Mouse (Mus musculus): ENCODE results near the gene Ccser1. TPM values are rescaled to one million over a fixed set of nuclear protein-coding genes. Genes with fewer than 3 reads are reported as not detected.

The Ccser1 gene
- polyA plus RNA-seq, 1 experiment from 2014 or later = 16.2 TPM

DNA sequence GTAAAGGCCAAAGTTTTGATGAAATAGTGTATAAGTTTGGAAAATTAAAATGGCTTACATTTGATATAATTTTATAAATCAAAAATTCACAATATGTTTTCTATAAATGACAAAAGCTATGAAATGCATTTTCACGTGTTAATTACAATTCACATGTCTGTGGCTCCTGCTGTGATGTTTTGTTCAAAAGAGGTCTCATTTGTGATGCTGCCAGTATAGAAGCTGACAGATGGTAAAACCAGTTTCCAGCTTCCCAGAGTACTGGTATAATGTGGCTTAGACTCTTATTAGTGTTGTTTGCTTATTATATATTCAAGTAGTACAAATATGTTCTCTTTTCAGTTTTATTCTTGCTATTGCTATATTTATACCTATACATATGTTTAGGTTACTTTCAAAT lies 4.0 kb upstream of the Ccser1 start:
- H3K9ac ChIP-seq (ENCODE audit: low read depth, low read length) = no peak overlapping the region
- no peaks in the 10 kb centered on the region for H3K36me3 ChIP-seq (ENCODE audit: control insufficient read depth, insufficient read depth, low read length)
- H3K9me3 ChIP-seq (ENCODE audit: control insufficient read depth, low read length) = no peaks in the 10 kb centered on the region
- H3K27me3 ChIP-seq (ENCODE audit: control insufficient read depth, insufficient read depth, low read length) = peaks cover 13% of the 10 kb centered on the region
- no peak overlapping the region for H3K27ac ChIP-seq (ENCODE audit: low read depth, low read length)
- no peak overlapping the region for H3K4me2 ChIP-seq (replicated peaks; ENCODE audit: low read depth, low read length)
- WGBS = 89% methylated on average over 1 of the region's 1 CpGs
- no peaks in the 10 kb centered on the region for H3K4me1 ChIP-seq (ENCODE audit: control insufficient read depth, insufficient read depth, low read length)
- no peak for ATAC-seq (ENCODE audit: low FRiP score, low TSS enrichment)
- no peak overlapping the region for H3K4me3 ChIP-seq (ENCODE audit: low read length)

DNA sequence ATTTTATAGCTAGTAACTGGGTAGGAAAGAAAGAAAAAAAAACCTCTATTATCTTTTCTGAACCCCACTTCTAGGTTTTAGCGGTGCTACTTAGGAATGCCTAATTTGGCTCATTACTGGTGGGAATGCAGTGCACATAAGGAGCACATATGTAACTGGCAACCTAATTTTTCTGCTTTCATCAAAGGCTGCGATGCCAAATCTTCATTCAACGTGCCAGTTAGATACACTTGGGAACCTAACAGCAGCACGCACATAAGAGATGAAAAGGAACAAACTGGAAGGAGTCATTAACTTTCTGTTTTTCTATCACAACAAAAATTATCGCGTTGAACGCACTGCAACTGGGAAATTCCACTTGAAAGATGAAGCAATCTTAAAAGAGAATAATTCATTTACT lies 2.6 kb upstream of the Ccser1 start:
- Histone ChIP-seq H3K4me2 (replicated peaks; ENCODE audit: low read depth, low read length) (no peak overlapping the region), H3K27me3 (ENCODE audit: control insufficient read depth, insufficient read depth, low read length) (peaks cover 13% of the 10 kb centered on the region), H3K36me3 (ENCODE audit: control insufficient read depth, insufficient read depth, low read length) (no peaks in the 10 kb centered on the region), H3K27ac (ENCODE audit: low read depth, low read length) (no peak overlapping the region), H3K9me3 (ENCODE audit: control insufficient read depth, low read length) (no peaks in the 10 kb centered on the region), H3K9ac (ENCODE audit: low read depth, low read length) (no peak overlapping the region), H3K4me3 (ENCODE audit: low read length) (no peak overlapping the region), H3K4me1 (ENCODE audit: control insufficient read depth, insufficient read depth, low read length) (no peaks in the 10 kb centered on the region)
- no peak for ATAC-seq (ENCODE audit: low FRiP score, low TSS enrichment)
- WGBS = 85% methylated on average over 7 of the region's 7 CpGs

GRCm38 (mm10) chr6:61179641-61179948 lies 529 bp upstream of the Ccser1 start:
- Histone ChIP-seq H3K36me3 (ENCODE audit: control insufficient read depth, insufficient read depth, low read length) (no peaks in the 10 kb centered on the region), H3K4me3 (ENCODE audit: low read length) (peak overlapping the region; percentile 75), H3K4me1 (ENCODE audit: control insufficient read depth, insufficient read depth, low read length) (no peaks in the 10 kb centered on the region), H3K9ac (ENCODE audit: low read depth, low read length) (peak overlapping the region; percentile 69; the same call in 1 of the 2 replicates), H3K27me3 (ENCODE audit: control insufficient read depth, insufficient read depth, low read length) (peaks cover 13% of the 10 kb centered on the region), H3K4me2 (replicated peaks; ENCODE audit: low read depth, low read length) (peak overlapping the region; percentile 99), H3K27ac (ENCODE audit: low read depth, low read length) (no peak overlapping the region), H3K9me3 (ENCODE audit: control insufficient read depth, low read length) (no peaks in the 10 kb centered on the region)
- ATAC-seq (ENCODE audit: low FRiP score, low TSS enrichment) = peak; percentile 69
- 5% methylated on average over 5 of the region's 5 CpGs for WGBS

DNA sequence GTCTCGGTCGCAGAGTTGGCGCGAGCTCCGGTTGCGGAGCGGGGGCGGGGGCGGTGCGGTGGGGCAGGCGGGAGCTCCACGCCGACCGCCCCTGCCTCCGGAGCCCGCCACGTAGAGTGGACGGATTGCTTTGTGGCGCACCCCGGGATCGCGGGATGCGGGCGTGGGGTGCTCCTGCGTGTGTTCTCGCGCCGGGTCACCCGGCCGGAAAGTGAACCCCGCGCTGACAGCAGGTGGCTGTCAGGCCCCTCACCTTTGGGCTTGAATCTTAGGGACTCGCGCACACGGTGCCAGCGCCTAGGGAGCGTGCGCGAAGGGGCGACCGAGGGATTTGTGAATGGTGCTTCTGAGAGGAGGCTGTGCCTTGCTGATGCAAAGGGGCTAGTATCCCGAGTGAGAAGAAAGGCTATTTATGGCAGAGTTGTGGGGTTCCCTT lies 650 bp downstream of the Ccser1 start:
- Histone ChIP-seq H3K4me2 (replicated peaks; ENCODE audit: low read depth, low read length) (peak overlapping the region; percentile 99), H3K9ac (ENCODE audit: low read depth, low read length) (peak overlapping the region; percentile 69), H3K27ac (ENCODE audit: low read depth, low read length) (peak overlapping the region; percentile 32; the same call in 1 of the 2 replicates), H3K27me3 (ENCODE audit: control insufficient read depth, insufficient read depth, low read length) (peaks cover 13% of the 10 kb centered on the region), H3K4me3 (ENCODE audit: low read length) (peak overlapping the region; percentile 75), H3K4me1 (ENCODE audit: control insufficient read depth, insufficient read depth, low read length) (no peaks in the 10 kb centered on the region), H3K9me3 (ENCODE audit: control insufficient read depth, low read length) (no peaks in the 10 kb centered on the region), H3K36me3 (ENCODE audit: control insufficient read depth, insufficient read depth, low read length) (no peaks in the 10 kb centered on the region)
- ATAC-seq (ENCODE audit: low FRiP score, low TSS enrichment) = peak; percentile 50
- under 1% methylated on average over 31 of the region's 42 CpGs for WGBS

DNA sequence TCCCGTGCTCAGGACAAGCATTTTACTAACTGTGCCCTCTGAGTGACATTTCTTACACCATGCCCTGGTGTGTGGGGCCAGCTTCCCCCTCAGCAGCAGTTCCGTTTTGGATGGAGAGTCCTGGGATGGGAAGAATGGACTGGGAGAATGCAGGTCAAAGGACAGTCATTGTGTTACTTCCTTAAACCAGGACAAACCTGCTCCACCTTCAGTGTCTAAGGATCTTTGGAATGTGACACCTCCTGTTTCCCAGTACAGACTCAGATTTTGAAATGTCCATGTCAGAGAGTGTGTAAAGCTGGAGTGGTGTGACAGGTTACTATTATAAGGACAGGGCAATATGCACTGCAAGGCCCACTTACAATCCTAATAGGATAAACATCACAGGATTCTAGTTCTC lies 8.9 kb downstream of the Ccser1 start:
- Histone ChIP-seq H3K4me1 (ENCODE audit: control insufficient read depth, insufficient read depth, low read length) (no peaks in the 10 kb centered on the region), H3K27me3 (ENCODE audit: control insufficient read depth, insufficient read depth, low read length) (no peaks in the 10 kb centered on the region), H3K27ac (ENCODE audit: low read depth, low read length) (no peak overlapping the region), H3K9me3 (ENCODE audit: control insufficient read depth, low read length) (no peaks in the 10 kb centered on the region), H3K36me3 (ENCODE audit: control insufficient read depth, insufficient read depth, low read length) (no peaks in the 10 kb centered on the region), H3K4me2 (replicated peaks; ENCODE audit: low read depth, low read length) (no peak overlapping the region), H3K9ac (ENCODE audit: low read depth, low read length) (no peak overlapping the region), H3K4me3 (ENCODE audit: low read length) (no peak overlapping the region)
- 53% methylated on average over 2 of the region's 2 CpGs for WGBS
- no peak for ATAC-seq (ENCODE audit: low FRiP score, low TSS enrichment)

- H3K36me3 ChIP-seq (ENCODE audit: control insufficient read depth, insufficient read depth, low read length) = no peaks in the 10 kb centered on the region
- H3K4me3 ChIP-seq (ENCODE audit: low read length) = no peak overlapping the region
- no peak overlapping the region for H3K27ac ChIP-seq (ENCODE audit: low read depth, low read length)
- no peaks in the 10 kb centered on the region for H3K9me3 ChIP-seq (ENCODE audit: control insufficient read depth, low read length)
- H3K27me3 ChIP-seq (ENCODE audit: control insufficient read depth, insufficient read depth, low read length) = no peaks in the 10 kb centered on the region
- no peak overlapping the region for H3K4me2 ChIP-seq (replicated peaks; ENCODE audit: low read depth, low read length)
- no peak for ATAC-seq (ENCODE audit: low FRiP score, low TSS enrichment)
- 66% methylated on average over 13 of the region's 13 CpGs for WGBS
- H3K4me1 ChIP-seq (ENCODE audit: control insufficient read depth, insufficient read depth, low read length) = no peaks in the 10 kb centered on the region
- no peak overlapping the region for H3K9ac ChIP-seq (ENCODE audit: low read depth, low read length)
Measured at GRCm38 (mm10) chr6:61191597-61192386, 11.7 kb downstream of the Ccser1 start.

- no peak overlapping the region for H3K4me3 ChIP-seq (ENCODE audit: low read length)
- no peaks in the 10 kb centered on the region for H3K27me3 ChIP-seq (ENCODE audit: control insufficient read depth, insufficient read depth, low read length)
- H3K27ac ChIP-seq (ENCODE audit: low read depth, low read length) = no peak overlapping the region
- H3K9me3 ChIP-seq (ENCODE audit: control insufficient read depth, low read length) = no peaks in the 10 kb centered on the region
- no peak overlapping the region for H3K4me2 ChIP-seq (replicated peaks; ENCODE audit: low read depth, low read length)
- H3K9ac ChIP-seq (ENCODE audit: low read depth, low read length) = no peak overlapping the region
- H3K36me3 ChIP-seq (ENCODE audit: control insufficient read depth, insufficient read depth, low read length) = no peaks in the 10 kb centered on the region
- WGBS = 27% methylated on average over 1 of the region's 1 CpGs
- ATAC-seq (ENCODE audit: low FRiP score, low TSS enrichment) = peak; percentile 73; the same call in 1 of the 2 replicates
- H3K4me1 ChIP-seq (ENCODE audit: control insufficient read depth, insufficient read depth, low read length) = no peaks in the 10 kb centered on the region
Measured at GRCm38 (mm10) chr6:61203344-61203743, 23.2 kb downstream of the Ccser1 start.

DNA sequence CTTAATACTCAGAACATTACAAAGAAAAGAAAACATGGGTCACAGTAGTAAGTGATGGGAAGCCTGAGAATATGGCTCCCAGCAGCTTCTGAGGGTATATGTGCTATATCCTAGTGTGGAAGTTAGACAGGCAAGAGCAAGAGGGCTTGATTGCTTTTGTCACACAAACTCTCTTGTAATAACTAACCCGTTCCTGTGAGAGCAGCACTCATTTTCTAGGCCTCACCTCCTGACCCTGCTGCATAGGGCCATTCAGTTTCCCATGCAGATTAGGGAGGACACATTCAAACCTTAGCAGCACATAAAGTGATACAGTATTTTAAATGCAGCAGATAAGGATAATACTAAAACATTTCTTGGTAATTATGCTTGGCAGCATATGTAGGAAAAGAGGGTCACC lies 25.9 kb downstream of the Ccser1 start:
- H3K36me3 ChIP-seq (ENCODE audit: control insufficient read depth, insufficient read depth, low read length) = no peaks in the 10 kb centered on the region
- WGBS = 14% methylated on average over 1 of the region's 1 CpGs
- H3K4me3 ChIP-seq (ENCODE audit: low read length) = no peak overlapping the region
- H3K4me2 ChIP-seq (replicated peaks; ENCODE audit: low read depth, low read length) = no peak overlapping the region
- no peak overlapping the region for H3K9ac ChIP-seq (ENCODE audit: low read depth, low read length)
- peaks cover 7% of the 10 kb centered on the region; the same call in 1 of the 2 replicates for H3K4me1 ChIP-seq (ENCODE audit: control insufficient read depth, insufficient read depth, low read length)
- H3K27me3 ChIP-seq (ENCODE audit: control insufficient read depth, insufficient read depth, low read length) = no peaks in the 10 kb centered on the region
- no peaks in the 10 kb centered on the region for H3K9me3 ChIP-seq (ENCODE audit: control insufficient read depth, low read length)
- H3K27ac ChIP-seq (ENCODE audit: low read depth, low read length) = no peak overlapping the region
- no peak for ATAC-seq (ENCODE audit: low FRiP score, low TSS enrichment)

DNA sequence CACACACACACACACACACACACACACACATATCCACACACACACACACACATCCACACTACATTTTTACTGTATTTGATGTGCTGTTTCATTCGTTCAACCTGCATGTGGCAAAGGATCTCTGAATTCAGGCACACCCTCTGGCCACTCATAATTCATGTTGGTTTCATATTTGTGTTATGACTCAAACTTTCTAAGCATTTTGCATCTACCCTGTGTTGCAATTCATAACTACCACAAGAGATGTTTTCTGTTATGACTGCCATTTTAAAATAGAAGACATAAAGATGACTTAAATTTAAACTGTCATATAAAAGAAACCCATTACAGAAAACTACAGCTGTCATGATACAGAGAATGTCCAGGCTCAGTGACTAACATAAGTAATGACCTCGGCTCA lies 26.5 kb downstream of the Ccser1 start:
- H3K9ac ChIP-seq (ENCODE audit: low read depth, low read length) = no peak overlapping the region
- no peaks in the 10 kb centered on the region for H3K9me3 ChIP-seq (ENCODE audit: control insufficient read depth, low read length)
- H3K4me2 ChIP-seq (replicated peaks; ENCODE audit: low read depth, low read length) = no peak overlapping the region
- no peak overlapping the region for H3K27ac ChIP-seq (ENCODE audit: low read depth, low read length)
- ATAC-seq (ENCODE audit: low FRiP score, low TSS enrichment) = no peak
- 80% methylated on average over 2 of the region's 2 CpGs for whole genome bisulfite sequencing
- no peaks in the 10 kb centered on the region for H3K27me3 ChIP-seq (ENCODE audit: control insufficient read depth, insufficient read depth, low read length)
- H3K36me3 ChIP-seq (ENCODE audit: control insufficient read depth, insufficient read depth, low read length) = no peaks in the 10 kb centered on the region
- no peak overlapping the region for H3K4me3 ChIP-seq (ENCODE audit: low read length)
- peaks cover 7% of the 10 kb centered on the region; the same call in 1 of the 2 replicates for H3K4me1 ChIP-seq (ENCODE audit: control insufficient read depth, insufficient read depth, low read length)

Measured in kidney, embryonic 14.5 days (tissue).